Mouse (Mus musculus) intestine, embryonic 14.5 days (tissue): Measurements from ENCODE around the gene Clcn2. TPM values are rescaled to one million over a fixed set of nuclear protein-coding genes. Genes with fewer than 3 reads are reported as not detected.
A peak's percentile ranks its signal among the peaks of the same experiment; 100 is the strongest.

Experiments used
- ATAC-seq: fragments of 200-750 bp; cut with Nextera tagmentation; replicated peaks from 2 replicates; pipeline ENCODE4 v1.8.0; 2017; ENCODE audit warnings: low read depth, moderate number of reproducible peaks, moderate TSS enrichment, moderate library complexity; ENCODE audit not compliant: low FRiP score, low TSS enrichment
- DNase-seq: peaks from one replicate; pipeline ENCODE4 v3.0.0-alpha.2; 2018; ENCODE audit warnings: low spot score
- H3K27ac ChIP-seq: fragments of 300-500 bp; sonication (generic); 2 replicates; pipeline ENCODE4 v1.5.1; 2014; ENCODE audit warnings: low read depth, mild to moderate bottlenecking, control low read depth
- H3K27me3 ChIP-seq: fragments of 300-500 bp; sonication (generic); replicated peaks from 2 replicates; pipeline ENCODE4 v1.6.1; 2014; ENCODE audit warnings: low read length, control low read depth; ENCODE audit not compliant: control insufficient read depth, insufficient read depth
- H3K36me3 ChIP-seq: fragments of 300-500 bp; sonication (generic); 2 replicates; pipeline ENCODE4 v1.6.1; 2014; ENCODE audit warnings: low read length, control low read depth; ENCODE audit not compliant: control insufficient read depth, insufficient read depth
- H3K4me1 ChIP-seq: fragments of 300-500 bp; sonication (generic); replicated peaks from 2 replicates; pipeline ENCODE4 v1.6.1; 2014; ENCODE audit warnings: low read length, control low read depth, mixed read lengths; ENCODE audit not compliant: control insufficient read depth, insufficient read depth
- H3K4me2 ChIP-seq: fragments of 300-500 bp; sonication (generic); 2 replicates; pipeline ENCODE4 v1.6.1; 2014; ENCODE audit warnings: low read length
- H3K4me3 ChIP-seq: fragments of 300-500 bp; sonication (generic); 2 replicates; pipeline ENCODE4 v1.5.1; 2014; ENCODE audit warnings: low read depth, low read length, control low read depth, mixed read lengths
- H3K9ac ChIP-seq: fragments of 300-500 bp; sonication (generic); 2 replicates; pipeline ENCODE4 v1.6.1; 2014; ENCODE audit warnings: mild to moderate bottlenecking, low read length
- H3K9me3 ChIP-seq: fragments of 300-500 bp; sonication (generic); 2 replicates; pipeline ENCODE4 v1.6.1; 2016; ENCODE audit warnings: low read length, control low read depth; ENCODE audit not compliant: control insufficient read depth
- WGBS: fragments of 180-500 bp; shearing (Covaris S2); extraction: QIAGEN DNeasy Blood & Tissue Kit; methylation state at CpG from one replicate; pipeline ENCODE4 v1.1.7; 2014; 5-methylcytosine and 5-hydroxymethylcytosine counted together
- polyA plus RNA-seq: library from polyadenylated mRNA; unstranded; fragments of >200 nt; fragmentation: Nextera tagmentation; extraction: Ambion mirVana; gene quantifications from 2 replicates; pipeline ENCODE4 v1.2.1, GENCODE M21; 2014

Clcn2 gene
- polyA plus RNA-seq, 1 experiment from 2014 or later: 15.9 TPM

DNA sequence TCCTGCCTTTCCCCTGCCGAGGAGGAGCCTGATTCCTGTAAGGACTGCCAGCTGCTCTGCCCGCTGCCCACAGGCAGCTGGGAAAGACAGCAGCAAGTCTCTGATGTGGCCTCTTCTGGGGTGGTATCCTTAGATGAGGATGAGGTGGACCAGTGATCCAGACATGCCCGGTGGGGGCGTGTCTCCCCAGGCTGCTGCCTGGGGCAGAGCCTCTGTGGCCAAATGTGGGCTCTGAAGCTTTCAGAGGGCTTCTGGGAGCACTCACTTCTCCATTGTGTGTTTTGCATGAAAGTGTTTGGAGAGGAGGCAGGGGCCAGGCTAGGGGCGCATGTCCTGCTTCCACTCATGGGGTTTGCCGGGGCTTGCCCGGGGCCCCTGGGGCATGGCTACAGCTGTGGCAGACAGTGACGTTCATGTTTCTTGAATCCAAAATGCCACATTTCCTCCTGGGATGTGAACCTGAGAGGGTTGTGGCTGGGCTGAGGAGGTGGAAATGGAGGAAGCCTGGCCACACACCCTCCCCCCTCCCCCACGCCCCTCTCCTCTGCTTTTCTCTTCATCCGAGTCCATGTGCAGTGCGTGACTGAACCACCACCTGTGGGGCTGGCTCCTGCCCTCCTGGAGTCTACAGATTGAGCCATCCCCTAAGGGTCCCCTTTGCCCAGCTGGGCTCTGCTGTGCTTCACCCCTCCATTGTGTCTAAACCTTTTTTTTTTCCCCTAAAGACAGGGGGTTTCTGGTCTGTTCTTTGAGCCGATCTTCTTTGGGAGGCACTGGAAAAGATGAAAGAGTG lies 15.6 kb downstream of the Clcn2 start:
- H3K9ac ChIP-seq: peak overlapping the region; percentile 10
- 21% methylated on average over 12 of the region's 12 CpGs for WGBS

DNA sequence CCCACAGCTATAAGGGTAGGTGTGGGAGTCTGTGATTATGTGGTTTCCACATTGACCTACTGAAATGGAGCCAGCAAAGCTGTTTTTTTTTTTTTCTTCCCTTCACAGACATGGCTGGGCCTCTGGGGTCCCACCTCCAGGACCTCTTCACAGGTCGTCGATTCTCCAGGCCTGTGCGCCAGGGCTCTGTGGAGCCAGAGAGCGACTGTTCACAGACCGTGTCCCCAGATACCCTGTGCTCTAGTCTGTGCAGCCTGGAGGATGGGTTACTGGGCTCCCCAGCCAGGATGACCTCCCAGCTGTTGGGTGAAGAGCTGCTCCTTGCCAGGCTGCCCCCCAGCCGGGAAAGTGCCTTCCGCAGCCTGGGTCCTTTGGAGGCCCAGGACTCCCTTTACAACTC lies 16.2 kb downstream of the Clcn2 start:
- 0 out of 2 replicates have a peak overlapping the region, but pooled peaks have one; percentile 33 for H3K27ac ChIP-seq

More for the DNA sequence above, 15.6 kb downstream of the Clcn2 start:
- Histone ChIP-seq H3K36me3 (peaks cover 28% of the 10 kb centered on the region), H3K4me1 (peaks cover 15% of the 10 kb centered on the region), H3K9me3 (no peaks in the 10 kb centered on the region), H3K4me3 (no peak overlapping the region), H3K27me3 (no peaks in the 10 kb centered on the region), H3K4me2 (no peak overlapping the region), H3K27ac (0 out of 2 replicates have a peak overlapping the region, but pooled peaks have one; percentile 33)
- ATAC-seq: no peak
- DNase-seq: no peak

DNA sequence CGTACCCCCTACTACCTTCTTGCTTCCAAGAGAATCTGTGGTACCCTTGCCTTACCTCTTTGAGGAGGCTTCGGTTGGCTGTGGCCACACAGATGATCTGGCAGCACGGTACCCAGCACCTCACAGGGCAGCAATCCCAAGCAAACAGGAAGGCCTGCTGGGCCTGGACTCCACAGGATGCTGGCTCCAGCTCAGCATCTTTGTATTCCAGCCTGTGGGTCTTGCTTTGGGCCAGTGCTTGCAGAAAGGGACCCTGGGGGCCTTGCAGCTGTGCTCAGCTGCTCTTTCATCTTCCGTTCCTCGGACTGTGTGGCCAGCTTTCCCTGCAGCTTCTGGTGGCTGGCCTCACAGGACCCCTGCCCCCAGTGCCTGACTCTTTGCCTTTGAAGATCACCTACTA lies 17.5 kb downstream of the Clcn2 start:
- Histone ChIP-seq H3K9ac (no peak overlapping the region), H3K4me3 (no peak overlapping the region), H3K4me2 (no peak overlapping the region), H3K36me3 (peaks cover 11% of the 10 kb centered on the region; the same call in 1 of the 2 replicates), H3K27me3 (no peaks in the 10 kb centered on the region), H3K27ac (no peak overlapping the region), H3K9me3 (no peaks in the 10 kb centered on the region), H3K4me1 (peaks cover 22% of the 10 kb centered on the region)
- no peak for ATAC-seq
- 54% methylated on average over 5 of the region's 5 CpGs for WGBS
- no peak for DNase-seq

More for the DNA sequence above, 16.2 kb downstream of the Clcn2 start:
- H3K4me2 ChIP-seq: no peak overlapping the region
- H3K9me3 ChIP-seq: no peaks in the 10 kb centered on the region
- WGBS: 55% methylated on average over 7 of the region's 7 CpGs
- H3K36me3 ChIP-seq: peaks cover 23% of the 10 kb centered on the region
- peaks cover 15% of the 10 kb centered on the region for H3K4me1 ChIP-seq
- no peaks in the 10 kb centered on the region for H3K27me3 ChIP-seq
- H3K9ac ChIP-seq: no peak overlapping the region; the same call in 1 of the 2 replicates
- ATAC-seq (no peak), DNase-seq (no peak)
- no peak overlapping the region for H3K4me3 ChIP-seq

DNA sequence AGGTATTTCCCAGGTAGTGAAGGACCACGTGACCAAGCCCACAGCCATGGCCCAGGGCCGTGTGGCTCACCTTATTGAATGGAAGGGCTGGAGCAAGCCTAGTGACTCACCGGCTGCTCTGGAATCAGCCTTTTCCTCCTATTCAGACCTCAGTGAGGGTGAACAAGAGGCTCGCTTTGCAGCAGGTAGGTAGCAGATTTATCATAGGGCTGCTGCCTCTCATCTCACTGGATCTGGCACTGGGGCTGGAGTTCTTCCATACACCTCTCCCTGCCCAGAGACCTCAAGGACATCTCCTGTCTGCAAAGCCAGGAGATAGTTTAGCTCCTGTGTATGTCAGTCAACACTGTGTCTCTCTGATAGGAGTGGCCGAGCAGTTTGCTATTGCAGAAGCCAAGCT lies 18.3 kb downstream of the Clcn2 start:
- Histone ChIP-seq H3K9ac (no peak overlapping the region), H3K9me3 (no peaks in the 10 kb centered on the region), H3K27me3 (no peaks in the 10 kb centered on the region), H3K36me3 (peaks cover 11% of the 10 kb centered on the region; the same call in 1 of the 2 replicates), H3K27ac (no peak overlapping the region), H3K4me1 (peaks cover 22% of the 10 kb centered on the region), H3K4me2 (no peak overlapping the region), H3K4me3 (no peak overlapping the region)
- DNase-seq (no peak), ATAC-seq (no peak)
- WGBS: 78% methylated on average over 5 of the region's 5 CpGs

DNA sequence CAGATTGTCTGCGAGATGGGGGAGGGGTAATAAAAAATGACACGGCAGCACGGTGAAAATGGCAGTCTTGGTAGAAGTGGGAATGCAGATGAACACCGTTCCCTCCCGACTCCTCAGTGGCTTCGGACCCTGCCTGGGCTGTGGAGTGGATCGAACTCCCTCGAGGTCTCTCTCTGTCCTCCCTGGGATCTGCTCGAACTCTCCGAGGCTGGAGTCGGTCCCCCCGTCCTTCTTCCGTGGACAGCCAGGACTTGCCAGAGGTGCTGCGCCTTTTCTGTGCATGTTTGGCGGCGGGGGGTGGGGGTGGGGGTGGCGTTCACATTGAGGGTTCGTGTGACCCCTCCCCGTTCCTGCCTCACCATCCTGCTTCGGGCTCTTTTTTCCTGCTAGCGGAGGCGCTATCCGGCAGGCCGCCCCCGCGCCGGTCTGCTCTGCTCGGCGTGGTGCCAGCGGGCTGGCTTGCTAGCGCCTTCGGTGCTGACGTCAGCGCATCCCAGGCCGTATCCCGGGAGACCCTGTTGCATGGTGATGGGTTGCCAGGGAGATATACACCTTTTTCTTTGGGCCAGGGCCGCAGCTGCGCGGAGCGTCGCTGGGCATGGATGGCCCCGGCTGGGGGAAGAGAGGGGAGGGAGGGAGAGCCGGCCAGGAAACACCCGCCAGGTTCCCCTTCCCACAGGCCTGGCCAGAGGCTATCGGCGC lies 21.8 kb downstream of the Clcn2 start:
- Histone ChIP-seq H3K9ac (peak overlapping the region; percentile 41), H3K4me1 (peaks cover 15% of the 10 kb centered on the region), H3K27ac (0 out of 2 replicates have a peak overlapping the region, but pooled peaks have one; percentile 28), H3K4me3 (peak overlapping the region; percentile 27), H3K9me3 (no peaks in the 10 kb centered on the region), H3K4me2 (peak overlapping the region; percentile 61), H3K36me3 (peaks cover 19% of the 10 kb centered on the region), H3K27me3 (no peaks in the 10 kb centered on the region)
- DNase-seq (peak; percentile 86), ATAC-seq (peak; percentile 44)
- whole genome bisulfite sequencing: 4% methylated on average over 46 of the region's 46 CpGs

DNA sequence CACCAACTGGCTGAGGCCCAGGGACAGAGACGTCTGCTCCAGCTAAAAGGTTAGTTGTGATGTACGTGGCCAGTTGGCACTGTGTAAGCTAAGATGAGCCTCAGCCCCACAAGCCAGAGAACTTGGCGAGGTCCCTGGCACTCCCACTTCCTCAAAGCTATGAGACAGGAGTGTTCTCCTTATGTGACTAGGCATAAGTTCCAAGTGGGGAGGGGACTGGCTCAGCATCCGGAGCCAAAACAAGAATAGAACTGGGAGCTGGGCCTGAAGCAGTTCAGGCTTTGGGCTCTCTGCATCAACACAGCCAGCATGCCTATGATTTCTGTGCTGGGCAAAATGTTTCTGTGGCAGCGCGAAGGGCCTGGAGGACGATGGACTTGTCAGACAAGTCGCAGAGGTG lies 22.8 kb downstream of the Clcn2 start:
- Histone ChIP-seq H3K27ac (no peak overlapping the region), H3K36me3 (peaks cover 29% of the 10 kb centered on the region), H3K4me2 (no peak overlapping the region), H3K27me3 (no peaks in the 10 kb centered on the region), H3K9me3 (no peaks in the 10 kb centered on the region), H3K4me1 (peaks cover 15% of the 10 kb centered on the region), H3K4me3 (no peak overlapping the region), H3K9ac (no peak overlapping the region)
- 84% methylated on average over 8 of the region's 8 CpGs for WGBS
- no peak for ATAC-seq
- DNase-seq: no peak

DNA sequence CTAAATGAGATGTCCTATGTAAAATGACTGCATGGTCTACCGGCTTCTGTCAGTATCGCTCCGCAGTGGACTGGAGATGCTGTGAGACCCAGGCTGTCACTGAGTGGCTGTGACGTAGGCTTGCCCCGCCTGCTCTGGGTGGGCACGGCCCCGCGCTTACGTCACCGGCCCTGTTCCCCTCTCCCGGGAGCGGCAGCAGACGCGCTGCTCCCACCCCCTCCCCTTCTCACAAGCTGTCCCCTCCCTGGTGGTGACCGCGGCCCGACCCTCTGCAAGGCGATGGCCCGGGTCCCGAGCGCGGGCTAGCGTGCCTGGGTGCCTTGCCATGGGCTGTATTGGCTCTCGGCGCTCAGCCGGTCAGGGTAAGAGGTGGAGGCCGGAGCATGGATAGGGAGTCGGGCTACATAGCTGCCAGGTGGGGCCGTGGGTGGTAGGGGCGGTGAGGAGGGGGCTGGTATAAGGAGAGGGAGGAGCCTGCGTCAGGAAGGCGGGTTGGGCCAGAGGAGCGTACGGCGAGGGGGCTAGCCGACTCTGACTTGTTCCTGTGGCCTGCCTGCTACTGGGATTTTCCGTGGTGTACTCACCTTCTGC lies 24.3 kb downstream of the Clcn2 start, which contains the start of gene Fam131a:
Fam131a (plus strand) TSS at position 131 of the 591 bp plus-strand sequence.
- ATAC-seq: peak; percentile 94
- no peaks in the 10 kb centered on the region for H3K27me3 ChIP-seq
- H3K9me3 ChIP-seq: no peaks in the 10 kb centered on the region
- peaks cover 15% of the 10 kb centered on the region for H3K4me1 ChIP-seq
- peak within 1 kb of the TSS; percentile 75 for H3K4me2 ChIP-seq
- peak within 1 kb of the TSS; percentile 62 for H3K9ac ChIP-seq
- under 1% methylated on average over 36 of the region's 37 CpGs for WGBS
- peak within 1 kb of the TSS; percentile 70 for H3K4me3 ChIP-seq
- peaks cover 38% of the 10 kb centered on the region for H3K36me3 ChIP-seq
- peak within 1 kb of the TSS; percentile 89 for H3K27ac ChIP-seq
- peak; percentile 96 for DNase-seq

DNA sequence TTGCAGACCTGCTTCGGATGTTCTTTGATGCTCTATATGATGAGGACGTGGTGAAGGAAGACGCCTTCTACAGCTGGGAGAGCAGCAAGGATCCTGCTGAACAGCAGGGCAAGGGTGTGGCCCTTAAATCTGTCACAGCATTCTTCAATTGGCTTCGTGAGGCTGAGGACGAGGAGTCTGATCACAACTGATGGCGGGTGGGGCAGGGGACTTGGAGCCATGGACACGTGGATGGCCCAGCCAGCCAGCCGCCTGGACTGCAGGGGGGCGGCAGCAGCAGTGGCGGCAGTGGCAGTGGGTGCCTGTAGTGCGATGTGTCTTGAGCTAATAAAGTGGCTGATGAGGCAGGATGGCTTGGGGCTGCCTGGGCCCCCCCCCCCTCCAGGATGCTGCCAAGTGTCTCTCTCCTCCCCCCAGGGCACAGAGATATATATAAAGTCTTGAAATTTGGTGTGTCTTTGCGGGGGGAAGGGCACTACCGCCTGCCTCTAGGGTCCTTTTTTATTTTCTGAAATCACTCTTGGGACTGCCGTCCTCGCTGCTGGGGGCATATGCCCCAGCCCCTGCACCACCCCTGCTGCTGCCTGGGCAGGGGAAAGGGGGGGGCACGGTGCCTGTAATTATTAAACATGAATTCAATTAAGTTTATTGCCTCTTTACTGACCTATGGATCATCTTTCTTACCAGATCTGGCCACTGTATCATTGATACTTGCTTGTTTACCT lies 25.1 kb downstream of the Clcn2 start:
- 50% methylated on average over 16 of the region's 16 CpGs for WGBS
- no peak for ATAC-seq
- no peak for DNase-seq

More for the DNA sequence above, 25.1 kb downstream of the Clcn2 start:
- H3K4me2 ChIP-seq: peak overlapping the region; percentile 75; the same call in 1 of the 2 replicates
- H3K9ac ChIP-seq: no peak overlapping the region
- H3K27ac ChIP-seq: 0 out of 2 replicates have a peak overlapping the region, but pooled peaks have one; percentile 89
- H3K4me3 ChIP-seq: no peak overlapping the region
- no peaks in the 10 kb centered on the region for H3K9me3 ChIP-seq
- H3K4me1 ChIP-seq: peaks cover 15% of the 10 kb centered on the region
- H3K36me3 ChIP-seq: peaks cover 46% of the 10 kb centered on the region
- no peaks in the 10 kb centered on the region for H3K27me3 ChIP-seq
